Mouse (Mus musculus): ENCODE results near the gene Donson.
"Not testable (repeated sequence)": the region's sequence is repeated elsewhere in the genome, so short reads cannot be mapped to it uniquely, and the experiment has no call there.

Donson gene

GRCm38 (mm10) chr16:91689791-91690190, 1.2 kb upstream of the Donson start:
- no peak for DNase-seq (ENCODE audit: low read depth, low spot score)

DNA sequence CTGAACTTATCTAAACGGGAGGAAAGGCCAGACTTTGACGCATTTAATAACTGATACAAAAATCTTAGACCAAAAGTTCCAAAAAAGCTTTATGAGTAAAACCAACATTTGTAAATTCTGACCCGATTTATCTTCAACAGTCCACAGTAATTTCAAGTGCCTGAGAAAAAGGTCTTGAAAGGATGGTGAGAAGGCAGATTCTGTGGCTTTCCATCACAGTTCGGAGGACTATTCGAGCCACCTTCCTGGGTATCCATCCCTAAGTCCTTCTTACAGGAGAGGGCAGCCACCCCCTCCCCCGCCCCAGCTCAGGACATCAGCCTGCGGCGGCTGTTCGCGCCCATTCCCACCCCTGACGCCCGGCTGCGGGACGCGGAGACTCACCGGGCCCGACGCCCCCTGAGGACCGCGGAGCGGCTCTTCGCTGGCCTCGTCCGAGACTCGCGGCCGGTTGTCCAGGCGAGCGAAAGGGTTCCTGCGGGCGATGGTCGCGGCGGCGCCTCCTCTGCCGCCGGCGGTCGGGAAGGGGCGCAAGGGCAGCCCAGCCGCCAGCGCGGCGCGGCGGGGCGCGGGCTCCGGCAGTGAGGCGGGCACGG, 449 bp downstream of the Donson start:
- no peak for DNase-seq (ENCODE audit: low read depth, low spot score)

DNA sequence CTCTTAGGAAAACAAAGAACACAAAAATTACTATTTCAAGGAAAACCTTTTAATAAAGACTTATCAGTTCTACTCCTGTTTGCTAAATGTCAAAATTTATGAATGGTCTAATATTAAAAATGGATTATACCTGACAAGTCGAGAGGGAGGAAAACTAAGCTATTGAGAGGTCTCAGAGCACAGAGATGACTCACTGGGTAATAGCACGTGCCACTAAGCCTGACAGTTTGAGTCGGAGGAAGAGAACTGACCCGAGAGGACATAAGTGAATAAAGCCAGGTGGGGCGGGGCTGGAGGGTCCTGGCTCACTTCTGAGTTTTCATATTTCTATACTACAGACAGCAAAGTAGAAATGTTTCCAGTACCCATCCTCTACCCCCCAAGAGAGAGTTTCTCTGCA, 2.2 kb downstream of the Donson start:
- no peak for DNase-seq (ENCODE audit: low read depth, low spot score)

DNA sequence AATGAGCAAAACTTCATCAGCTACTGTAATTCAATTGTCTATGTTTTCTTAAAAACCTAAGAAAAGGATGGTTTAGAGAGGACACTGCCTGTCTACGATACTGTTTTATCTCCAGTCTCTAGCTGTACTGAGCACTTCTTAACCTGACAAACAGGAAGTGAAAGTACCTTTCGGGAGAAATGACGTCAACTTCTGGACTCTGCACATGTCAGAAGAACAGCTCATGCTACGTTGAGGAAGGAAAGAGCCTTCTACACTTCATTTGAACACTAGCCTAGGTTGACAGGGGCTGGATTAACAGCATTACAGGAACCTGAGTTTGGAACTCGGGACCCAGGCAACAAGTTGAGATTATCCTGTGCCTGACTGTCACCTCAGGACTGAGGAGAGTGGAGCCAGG, 3.0 kb downstream of the Donson start:
- DNase-seq (ENCODE audit: low read depth, low spot score) = no peak

GRCm38 (mm10) chr16:91680656-91681055, 7.9 kb downstream of the Donson start:
- no peak for DNase-seq (ENCODE audit: low read depth, low spot score)

DNA sequence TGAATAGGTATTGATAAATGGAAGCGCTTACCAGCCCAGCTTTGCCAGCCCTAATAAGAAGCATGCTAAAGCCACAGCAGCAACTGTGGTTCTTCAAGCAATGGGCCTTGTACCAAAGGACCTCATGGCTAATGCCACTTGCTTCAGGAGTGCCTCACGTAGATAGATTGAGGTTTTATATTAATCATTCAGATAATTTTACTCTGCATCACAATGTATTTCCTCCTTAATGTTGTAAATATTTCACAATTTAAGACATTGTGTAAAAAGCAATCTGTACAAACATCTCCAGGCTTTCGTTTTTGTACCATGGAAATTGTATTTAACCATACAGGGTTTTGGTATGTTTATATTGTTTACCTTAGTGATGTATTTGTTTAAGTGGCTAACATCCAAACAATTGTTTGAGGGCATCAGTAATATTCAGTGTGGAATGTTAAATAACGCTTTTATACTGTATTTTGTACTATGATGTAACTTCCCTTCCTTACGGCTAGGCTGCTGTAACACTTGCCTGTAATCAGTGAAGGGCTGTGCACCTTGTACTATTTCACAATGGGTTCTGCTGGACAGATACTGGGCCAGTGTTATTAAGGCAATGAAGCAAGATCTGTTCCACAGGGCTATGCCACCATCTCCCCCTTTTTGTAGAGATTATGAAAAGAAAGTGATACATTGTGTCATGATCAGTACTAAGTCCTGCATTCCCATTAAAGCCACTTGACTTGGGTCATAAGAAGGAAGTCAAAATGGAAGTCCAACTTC, 10.2 kb downstream of the Donson start:
- DNase-seq (ENCODE audit: low read depth, low spot score) = no peak

DNA sequence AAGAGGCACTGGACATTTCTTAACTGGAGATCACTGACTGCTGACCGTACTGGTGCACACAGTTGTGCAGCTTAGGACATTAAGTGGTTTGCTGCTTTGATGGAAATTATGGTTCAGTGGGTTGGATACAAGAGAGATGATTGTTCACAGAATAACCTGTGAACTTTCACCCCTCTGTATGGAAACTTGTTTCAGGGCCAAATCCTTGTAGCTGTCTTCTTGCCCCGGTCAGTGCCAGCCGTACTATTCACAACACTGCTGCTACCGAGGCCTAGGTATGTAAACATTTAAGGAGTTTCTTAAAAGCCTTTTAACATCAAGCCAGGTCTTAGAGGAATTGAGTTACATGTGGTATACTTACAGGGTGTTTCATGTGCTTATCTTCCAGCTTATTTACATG, 14.1 kb downstream of the Donson start:
- DNase-seq (ENCODE audit: low read depth, low spot score) = no peak

DNA sequence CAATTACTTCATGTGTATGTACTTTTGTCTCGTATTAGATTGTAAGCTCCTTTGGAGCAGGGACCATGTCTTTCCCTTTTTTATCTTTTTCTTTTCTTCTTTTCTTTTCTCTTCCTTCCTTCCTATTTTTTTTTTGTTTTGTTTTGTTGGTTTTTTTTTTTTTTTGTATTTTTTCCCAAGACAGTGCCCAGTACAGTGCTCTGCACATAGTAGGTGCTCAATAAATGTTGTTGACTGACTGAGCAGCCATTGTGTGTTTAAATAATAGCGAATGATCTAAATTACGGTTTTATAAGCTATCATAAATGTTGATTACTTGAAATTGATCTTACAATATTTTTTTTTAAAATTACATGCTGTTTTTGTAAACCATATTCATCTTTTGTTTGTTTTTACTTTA, 24.8 kb downstream of the Donson start:
- no peak for DNase-seq (ENCODE audit: low read depth, low spot score)

DNA sequence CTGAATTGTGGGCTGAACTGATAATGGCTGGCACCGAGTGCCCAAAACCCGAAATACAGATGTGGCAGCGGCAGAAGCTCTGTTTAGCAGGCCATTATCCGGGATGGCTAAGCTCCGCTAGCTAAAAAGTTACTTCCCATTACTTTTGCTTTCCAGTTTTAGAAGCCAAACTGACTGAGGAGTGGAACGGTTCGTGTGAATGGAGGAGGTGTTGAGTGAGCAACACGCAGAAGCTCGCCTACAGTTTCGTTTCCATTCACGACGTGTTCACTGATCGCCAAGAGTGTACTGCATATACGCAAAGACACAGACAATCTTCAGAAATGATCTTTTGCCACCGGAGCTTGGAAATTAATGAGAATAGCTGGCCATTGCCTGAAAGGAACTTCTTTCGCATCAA, 26.2 kb downstream of the Donson start:
- DNase-seq (ENCODE audit: low read depth, low spot score) = peak; percentile 36

GRCm38 (mm10) chr16:91661397-91661796, 27.2 kb downstream of the Donson start:
- no peak for DNase-seq (ENCODE audit: low read depth, low spot score)

DNA sequence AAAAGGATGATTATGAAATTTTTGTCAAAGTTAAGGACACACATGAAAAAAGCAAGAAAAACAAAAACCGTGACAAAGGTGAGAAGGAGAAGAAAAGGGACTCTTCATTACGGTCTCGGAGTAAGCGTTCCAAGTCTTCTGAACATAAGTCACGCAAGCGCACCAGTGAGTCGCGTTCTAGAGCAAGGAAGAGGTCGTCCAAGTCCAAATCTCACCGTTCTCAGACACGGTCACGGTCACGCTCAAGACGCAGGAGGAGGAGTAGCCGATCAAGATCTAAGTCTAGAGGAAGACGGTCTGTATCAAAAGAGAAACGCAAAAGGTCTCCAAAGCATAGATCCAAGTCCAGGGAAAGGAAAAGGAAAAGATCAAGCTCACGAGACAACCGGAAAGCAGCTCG, 28.8 kb downstream of the Donson start:
- no peak for DNase-seq (ENCODE audit: low read depth, low spot score)

DNA sequence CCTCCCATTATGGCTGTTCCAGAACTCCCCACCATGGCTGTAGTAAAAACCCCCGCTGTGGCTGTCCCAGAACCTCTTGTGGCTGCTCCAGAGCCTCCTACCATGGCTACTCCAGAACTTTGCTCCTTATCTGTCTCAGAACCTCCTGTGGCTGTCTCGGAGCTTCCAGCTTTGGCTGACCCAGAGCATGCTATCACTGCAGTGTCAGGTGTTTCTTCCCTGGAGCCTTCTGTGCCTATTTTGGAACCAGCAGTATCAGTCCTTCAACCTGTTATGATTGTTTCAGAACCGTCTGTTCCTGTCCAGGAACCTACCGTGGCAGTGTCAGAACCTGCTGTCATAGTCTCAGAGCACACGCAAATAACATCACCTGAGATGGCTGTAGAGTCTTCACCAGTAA, 30.1 kb downstream of the Donson start:
- DNase-seq (ENCODE audit: low read depth, low spot score) = no peak

DNA sequence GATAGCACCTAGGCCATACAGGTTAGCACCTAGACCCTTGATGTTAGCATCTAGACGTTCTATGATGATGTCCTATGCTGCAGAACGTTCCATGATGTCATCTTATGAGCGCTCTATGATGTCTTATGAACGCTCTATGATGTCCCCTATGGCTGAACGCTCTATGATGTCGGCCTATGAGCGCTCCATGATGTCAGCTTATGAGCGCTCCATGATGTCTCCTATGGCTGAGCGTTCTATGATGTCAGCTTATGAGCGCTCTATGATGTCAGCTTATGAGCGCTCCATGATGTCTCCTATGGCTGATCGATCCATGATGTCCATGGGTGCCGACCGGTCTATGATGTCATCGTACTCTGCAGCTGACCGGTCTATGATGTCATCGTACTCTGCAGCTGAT, 31.3 kb downstream of the Donson start:
- DNase-seq (ENCODE audit: low read depth, low spot score) = no peak

DNA sequence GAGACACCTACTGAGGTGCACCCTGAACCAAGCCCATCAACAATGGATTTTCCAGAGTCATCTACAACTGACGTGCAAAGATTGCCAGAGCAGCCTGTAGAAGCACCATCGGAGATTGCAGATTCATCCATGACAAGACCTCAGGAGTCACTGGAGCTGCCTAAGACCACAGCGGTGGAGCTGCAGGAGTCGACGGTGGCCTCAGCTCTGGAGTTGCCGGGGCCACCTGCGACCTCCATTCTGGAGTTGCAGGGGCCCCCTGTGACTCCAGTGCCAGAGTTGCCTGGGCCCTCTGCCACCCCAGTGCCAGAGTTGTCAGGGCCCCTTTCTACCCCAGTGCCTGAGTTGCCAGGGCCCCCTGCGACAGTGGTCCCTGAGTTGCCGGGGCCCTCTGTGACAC, 33.3 kb downstream of the Donson start:
- no peak for DNase-seq (ENCODE audit: low read depth, low spot score)

GRCm38 (mm10) chr16:91652191-91652590, 36.4 kb downstream of the Donson start:
- no peak for DNase-seq (ENCODE audit: low read depth, low spot score)

- DNase-seq (ENCODE audit: low read depth, low spot score) = no peak
Measured at GRCm38 (mm10) chr16:91649781-91650180, 38.8 kb downstream of the Donson start.

DNA sequence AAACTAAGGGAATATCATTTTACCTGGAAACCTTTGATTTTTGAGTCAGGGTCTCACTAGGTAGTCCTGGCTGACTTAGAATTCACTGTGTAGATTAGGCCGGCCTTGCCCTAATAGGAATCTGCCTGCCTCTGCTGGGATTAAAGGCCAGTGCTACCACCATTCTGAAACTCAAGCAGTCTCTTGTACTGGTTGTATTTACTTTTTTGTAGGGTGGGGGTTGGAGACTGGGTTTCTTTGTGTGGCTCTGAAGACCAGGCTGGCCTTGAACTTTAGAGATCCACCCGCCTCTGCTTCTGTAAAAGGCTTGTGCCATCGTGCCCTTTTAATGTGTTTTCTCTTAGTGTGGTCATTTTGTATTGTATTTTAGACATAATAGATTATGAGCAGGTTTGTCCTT, 39.3 kb downstream of the Donson start:
- DNase-seq (ENCODE audit: low read depth, low spot score) = no peak

- DNase-seq (ENCODE audit: low read depth, low spot score) = no peak
Measured at GRCm38 (mm10) chr16:91648220-91648550, 40.4 kb downstream of the Donson start.

DNA sequence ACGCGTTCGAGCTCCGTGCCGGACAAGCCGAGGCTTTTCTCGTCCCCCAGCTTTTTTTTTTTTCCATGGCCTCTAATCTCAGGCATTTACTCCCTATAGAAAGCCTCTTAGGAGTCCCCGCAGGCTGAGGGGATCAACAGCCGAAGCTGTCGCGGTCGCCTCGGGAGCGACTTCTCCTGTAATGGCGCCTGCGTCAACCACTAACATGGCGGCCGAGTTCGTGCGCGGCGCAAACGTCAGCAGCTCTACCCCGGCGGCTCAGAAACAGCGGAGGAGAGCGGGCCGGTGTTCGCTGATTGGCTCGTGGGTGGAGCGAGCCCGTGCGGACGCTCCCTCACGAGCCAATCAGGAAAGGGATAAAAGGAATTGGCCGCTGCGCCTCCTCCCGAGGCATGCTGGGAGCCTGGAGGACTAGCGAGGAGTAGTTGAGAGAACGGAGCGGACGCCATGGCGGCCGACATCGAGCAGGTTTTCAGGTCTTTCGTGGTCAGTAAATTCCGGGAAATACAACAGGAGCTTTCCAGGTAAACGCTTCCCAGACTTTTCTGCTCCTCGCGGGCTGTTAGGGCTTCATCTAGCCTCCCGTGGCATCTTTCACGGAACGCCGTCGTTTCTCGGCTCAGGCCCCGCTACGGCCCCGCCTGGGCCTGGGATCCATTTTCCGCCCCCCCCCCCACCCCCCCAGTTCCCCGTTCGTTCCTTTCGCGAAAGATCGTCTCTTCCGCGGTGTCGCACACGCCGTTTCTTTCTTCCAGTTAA, 40.9 kb downstream of the Donson start, which contains the start of gene Son:
Gene Son, plus strand, starts transcription at position 46 of the 759 bp plus-strand sequence.
- peak; percentile 98 for DNase-seq (ENCODE audit: low read depth, low spot score)

- DNase-seq (ENCODE audit: low read depth, low spot score) = peak; percentile 79
Measured at GRCm38 (mm10) chr16:91646681-91647419, 41.7 kb downstream of the Donson start, which contains the start of gene Gart. Gene Gart, minus strand, starts transcription at chr16:91646952.

DNA sequence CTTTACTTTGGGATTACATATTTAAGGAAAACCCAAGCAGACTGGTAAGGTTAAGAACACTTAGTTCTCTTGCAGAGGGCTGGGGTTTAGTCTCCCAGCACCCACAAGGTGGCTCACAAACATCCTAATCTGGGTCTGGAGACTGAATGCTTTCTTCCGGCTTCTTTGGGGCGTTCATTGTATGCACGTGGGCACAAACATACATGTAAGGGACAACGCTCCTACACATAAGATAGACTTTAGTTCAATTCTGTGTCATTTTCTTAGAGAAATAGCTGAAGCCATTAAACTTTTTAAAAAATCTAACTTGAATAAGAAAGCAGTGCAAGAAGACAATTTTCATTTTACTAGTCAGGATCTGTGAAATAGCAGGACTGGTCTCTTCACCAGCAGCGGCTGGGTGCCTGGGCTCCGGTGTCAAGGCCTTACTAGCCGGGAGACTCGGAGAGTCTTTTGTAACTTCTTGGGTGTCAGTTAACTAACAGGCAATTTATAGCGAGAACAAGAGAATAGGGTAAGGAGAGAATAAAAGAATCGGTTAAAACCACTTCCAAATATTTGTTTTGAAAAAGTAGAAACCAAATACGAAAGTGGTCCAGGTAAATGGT, 42.5 kb downstream of the Donson start:
- no peak for DNase-seq (ENCODE audit: low read depth, low spot score)

DNA sequence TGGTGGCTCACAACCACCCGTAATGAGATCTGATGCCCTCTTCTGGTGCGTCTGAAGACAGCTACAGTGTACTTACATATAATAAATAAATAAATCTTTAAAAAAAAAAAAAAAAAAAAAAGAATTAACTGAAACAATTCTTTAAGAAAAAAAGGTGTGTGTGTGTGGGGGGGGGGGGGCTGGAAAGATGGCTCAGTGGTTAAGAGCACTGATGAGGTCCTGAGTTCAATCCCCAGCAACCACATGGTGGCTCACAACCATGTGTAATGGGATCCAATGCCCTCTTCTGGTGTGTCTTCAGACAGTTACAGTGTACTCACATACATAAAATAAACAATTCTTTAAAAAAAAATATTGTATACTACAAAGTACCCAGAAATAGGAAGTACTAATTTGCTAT, 43.1 kb downstream of the Donson start:
- DNase-seq (ENCODE audit: low read depth, low spot score) = not testable (repeated sequence)
